Mouse (Mus musculus) forebrain, postnatal 0 days (tissue): Measurements from ENCODE around the gene Zfp653. TPM values are rescaled to one million over a fixed set of nuclear protein-coding genes. Genes with fewer than 3 reads are reported as not detected.
A peak's percentile ranks its signal among the peaks of the same experiment; 100 is the strongest.

Experiments used
- ATAC-seq: fragments of 200-750 bp; cut with Nextera tagmentation; 2 replicates; pipeline ENCODE4 v1.8.0; 2017; ENCODE audit warnings: mild to moderate bottlenecking, moderate library complexity
- DNase-seq: peaks from one replicate; pipeline ENCODE4 v3.0.0-alpha.2; 2015
- H3K27ac ChIP-seq: fragments of 300-500 bp; sonication (generic); 2 replicates; pipeline ENCODE4 v1.5.1; 2014; ENCODE audit warnings: low read depth, mild to moderate bottlenecking, antibody characterized with exemption, low read length, moderate library complexity, mixed read lengths
- H3K27me3 ChIP-seq: fragments of 300-500 bp; sonication (generic); 2 replicates; pipeline ENCODE4 v1.6.1; 2014; ENCODE audit warnings: mild to moderate bottlenecking, low read length, mixed read lengths; ENCODE audit not compliant: insufficient read depth
- H3K36me3 ChIP-seq: fragments of 300-500 bp; sonication (generic); 2 replicates; pipeline ENCODE4 v1.6.1; 2014; ENCODE audit warnings: mild to moderate bottlenecking, moderate library complexity; ENCODE audit not compliant: insufficient read depth
- H3K4me1 ChIP-seq: fragments of 300-500 bp; sonication (generic); 2 replicates; pipeline ENCODE4 v1.6.1; 2014; ENCODE audit warnings: antibody characterized with exemption; ENCODE audit not compliant: insufficient read depth
- H3K4me2 ChIP-seq: fragments of 300-500 bp; sonication (generic); 2 replicates; pipeline ENCODE4 v1.6.1; 2014; ENCODE audit warnings: low read depth, mild to moderate bottlenecking, moderate library complexity
- H3K4me3 ChIP-seq: fragments of 300-500 bp; sonication (generic); 2 replicates; pipeline ENCODE4 v1.5.1; 2014; ENCODE audit warnings: low read depth, low read length, mixed read lengths
- H3K9ac ChIP-seq: fragments of 300-500 bp; sonication (generic); 2 replicates; pipeline ENCODE4 v1.6.1; 2014; ENCODE audit warnings: mild to moderate bottlenecking
- H3K9me3 ChIP-seq: fragments of 300-500 bp; sonication (generic); 2 replicates; pipeline ENCODE4 v1.6.1; 2016; ENCODE audit warnings: low read length
- CTCF ChIP-seq: sonication (generic); IDR thresholded peaks from 2 replicates; pipeline ENCODE4 v1.5.1; 2016; ENCODE audit warnings: antibody characterized with exemption, control low read depth, low read depth
- WGBS: fragments of 180-500 bp; shearing (Covaris S2); extraction: QIAGEN DNeasy Blood & Tissue Kit; methylation state at CpG from one replicate; pipeline ENCODE4 v1.1.7; 2014; 5-methylcytosine and 5-hydroxymethylcytosine counted together
- microRNA-seq, 2 experiments: library from miRNA; unstranded; fragments of <30 nt; microRNA quantifications; one replicate each; pipeline ENCODE4; 2016
- polyA plus RNA-seq: library from polyadenylated mRNA; unstranded; fragments of >200 nt; fragmentation: Nextera tagmentation; extraction: Ambion mirVana; gene quantifications from 2 replicates; pipeline ENCODE4 v1.2.1, GENCODE M21; 2015
- total RNA-seq: library from RNA; depleted of rRNA; stranded (reverse); fragments of >200 nt; gene quantifications from 2 replicates; pipeline ENCODE4 v1.2.3, GENCODE M21; 2014; rRNA removed

Zfp653 gene
- total and polyA plus RNA-seq, 2 experiments from 2014 or later = 16.3 to 32.3 TPM

DNA sequence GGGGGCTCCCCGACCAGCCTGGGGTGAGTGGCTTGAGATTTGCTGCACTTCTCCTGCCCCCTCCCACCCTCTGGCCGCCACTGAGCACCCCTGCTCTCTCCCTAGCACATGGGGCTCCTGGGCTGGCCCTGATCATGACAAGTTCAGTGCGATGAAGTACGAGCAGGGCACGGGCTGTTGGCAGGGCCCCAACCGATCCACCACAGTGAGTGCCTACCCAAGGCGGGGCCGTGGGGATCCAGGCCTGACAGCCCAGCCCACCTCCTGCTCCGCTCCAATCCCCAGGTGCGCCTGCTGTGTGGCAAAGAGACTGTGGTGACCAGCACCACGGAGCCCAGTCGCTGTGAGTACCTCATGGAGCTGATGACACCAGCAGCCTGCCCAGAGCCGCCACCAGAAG, 58.4 kb downstream of the Zfp653 start:
- H3K27me3 ChIP-seq = no peaks in the 10 kb centered on the region
- ATAC-seq = peak; percentile 7; the same call in 1 of the 2 replicates
- no peak for TF ChIP-seq CTCF
- H3K4me2 ChIP-seq = no peak overlapping the region
- no peak overlapping the region for H3K27ac ChIP-seq
- no peaks in the 10 kb centered on the region for H3K4me1 ChIP-seq
- 86% methylated on average over 13 of the region's 13 CpGs for WGBS
- no peak overlapping the region for H3K4me3 ChIP-seq
- no peak for DNase-seq
- H3K9ac ChIP-seq = no peak overlapping the region
- H3K36me3 ChIP-seq = peaks cover 80% of the 10 kb centered on the region
- H3K9me3 ChIP-seq = no peaks in the 10 kb centered on the region

DNA sequence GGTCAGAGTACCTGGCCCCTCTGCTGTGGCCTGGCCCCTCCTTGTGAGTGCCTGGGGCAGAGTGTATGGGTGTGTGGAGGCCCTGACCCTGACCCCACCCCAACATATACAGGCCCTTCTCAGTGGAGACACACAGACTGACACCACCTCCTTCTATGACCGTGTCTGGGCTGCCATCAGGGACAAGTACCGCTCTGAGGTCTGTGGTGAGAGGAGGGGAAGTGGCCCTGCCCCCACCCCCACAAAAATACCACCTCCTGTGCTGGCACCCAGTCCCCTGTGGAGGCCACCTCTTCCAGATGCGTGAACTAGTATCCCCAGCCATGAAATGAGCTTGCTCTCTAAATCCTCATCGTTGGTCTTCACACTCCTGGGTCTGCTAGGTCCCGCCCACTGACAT, 60.1 kb downstream of the Zfp653 start:
- DNase-seq (no peak), ATAC-seq (no peak)
- Histone ChIP-seq H3K4me3 (no peak overlapping the region), H3K9ac (no peak overlapping the region), H3K4me2 (no peak overlapping the region), H3K4me1 (no peaks in the 10 kb centered on the region), H3K36me3 (peaks cover 80% of the 10 kb centered on the region), H3K9me3 (no peaks in the 10 kb centered on the region), H3K27ac (no peak overlapping the region), H3K27me3 (no peaks in the 10 kb centered on the region)
- TF ChIP-seq CTCF = no peak
- WGBS = 92% methylated on average over 5 of the region's 5 CpGs

Small RNAs within 50 kb of the gene (microRNA-seq; reads per million reads assigned to microRNA genes)
- 0 to 0.39 reads per million in 2 experiments for gene Mir7084

Other genes starting within 250 kb of the Zfp653 start
- gene Angptl8, start 235.9 kb downstream of the Zfp653 start, total RNA-seq = not detected in 2 replicates
- 0.18 TPM in 1 of 2 replicates, not detected in the other for gene Angptl8, start 235.9 kb downstream of the Zfp653 start, polyA plus RNA-seq
- 6.0 and 15.2 TPM in 2 replicates for gene Dock6, start 218.7 kb downstream of the Zfp653 start, total RNA-seq
- gene Dock6, start 218.7 kb downstream of the Zfp653 start, polyA plus RNA-seq = 5.7 and 8.3 TPM in 2 replicates
- 23.7 and 26.7 TPM in 2 replicates for gene Rab3d, start 153.2 kb downstream of the Zfp653 start, total RNA-seq
- gene Rab3d, start 153.2 kb downstream of the Zfp653 start, polyA plus RNA-seq = 23.0 and 28.7 TPM in 2 replicates
- gene Ccdc159, start 143.9 kb downstream of the Zfp653 start, total RNA-seq = 8.6 and 13.6 TPM in 2 replicates
- 3.5 and 4.1 TPM in 2 replicates for gene Ccdc159, start 143.9 kb downstream of the Zfp653 start, polyA plus RNA-seq
- 42.0 and 47.1 TPM in 2 replicates for gene Tmem205, start 143.8 kb downstream of the Zfp653 start, total RNA-seq
- gene Tmem205, start 143.8 kb downstream of the Zfp653 start, polyA plus RNA-seq = 52.8 and 65.9 TPM in 2 replicates
- gene Plppr2, start 134.3 kb downstream of the Zfp653 start, total RNA-seq = 97.9 and 108 TPM in 2 replicates
- gene Plppr2, start 134.3 kb downstream of the Zfp653 start, polyA plus RNA-seq = 122 and 144 TPM in 2 replicates
- gene Swsap1, start 115.6 kb downstream of the Zfp653 start, total RNA-seq = 28.2 and 37.7 TPM in 2 replicates
- 7.0 and 7.3 TPM in 2 replicates for gene Swsap1, start 115.6 kb downstream of the Zfp653 start, polyA plus RNA-seq
- 0.24 and 1.0 TPM in 2 replicates for gene Epor, start 107.9 kb downstream of the Zfp653 start, total RNA-seq
- 2.2 and 2.4 TPM in 2 replicates for gene Epor, start 107.9 kb downstream of the Zfp653 start, polyA plus RNA-seq
- gene Rgl3, start 81.9 kb downstream of the Zfp653 start, total RNA-seq = 0.24 and 2.1 TPM in 2 replicates
- 1.0 and 1.2 TPM in 2 replicates for gene Rgl3, start 81.9 kb downstream of the Zfp653 start, polyA plus RNA-seq
- gene Ccdc151, start 68.7 kb downstream of the Zfp653 start, total RNA-seq = 5.7 and 6.0 TPM in 2 replicates
- gene Ccdc151, start 68.7 kb downstream of the Zfp653 start, polyA plus RNA-seq = 5.5 and 6.4 TPM in 2 replicates
- 83.2 and 86.5 TPM in 2 replicates for gene Prkcsh, start 68.6 kb downstream of the Zfp653 start, total RNA-seq
- gene Prkcsh, start 68.6 kb downstream of the Zfp653 start, polyA plus RNA-seq = 48.9 and 67.4 TPM in 2 replicates
- gene Elavl3, start 19.4 kb downstream of the Zfp653 start, total RNA-seq = 159 and 191 TPM in 2 replicates
- 51.3 and 74.7 TPM in 2 replicates for gene Elavl3, start 19.4 kb downstream of the Zfp653 start, polyA plus RNA-seq
- not detected in 2 replicates for gene Gm49318, start 117 bp downstream of the Zfp653 start, total RNA-seq
- not detected in 2 replicates for gene Gm49318, start 117 bp downstream of the Zfp653 start, polyA plus RNA-seq
- 55.2 and 59.2 TPM in 2 replicates for gene Ecsit, start 14.1 kb upstream of the Zfp653 start, total RNA-seq
- gene Ecsit, start 14.1 kb upstream of the Zfp653 start, polyA plus RNA-seq = 64.1 and 64.7 TPM in 2 replicates
- gene Cnn1, start 27.8 kb upstream of the Zfp653 start, total RNA-seq = 0.24 TPM in 1 of 2 replicates, not detected in the other
- gene Cnn1, start 27.8 kb upstream of the Zfp653 start, polyA plus RNA-seq = 0.24 and 0.86 TPM in 2 replicates
- 122 and 137 TPM in 2 replicates for gene Elof1, start 45.8 kb upstream of the Zfp653 start, total RNA-seq
- 165 and 170 TPM in 2 replicates for gene Elof1, start 45.8 kb upstream of the Zfp653 start, polyA plus RNA-seq
- 3.9 TPM in 1 of 2 replicates, not detected in the other for gene Acp5, start 64.3 kb upstream of the Zfp653 start, total RNA-seq
- gene Acp5, start 64.3 kb upstream of the Zfp653 start, polyA plus RNA-seq = 0.41 and 0.88 TPM in 2 replicates
- 27.8 and 35.2 TPM in 2 replicates for gene Pigyl, start 85.5 kb upstream of the Zfp653 start, total RNA-seq
- 112 and 143 TPM in 2 replicates for gene Pigyl, start 85.5 kb upstream of the Zfp653 start, polyA plus RNA-seq
- gene Zfp872, start 116.7 kb upstream of the Zfp653 start, total RNA-seq = 0.14 and 0.15 TPM in 2 replicates
- 0.16 and 0.26 TPM in 2 replicates for gene Zfp872, start 116.7 kb upstream of the Zfp653 start, polyA plus RNA-seq
- gene Zfp809, start 154.3 kb upstream of the Zfp653 start, total RNA-seq = 10.3 and 11.0 TPM in 2 replicates
- 3.8 and 6.8 TPM in 2 replicates for gene Zfp809, start 154.3 kb upstream of the Zfp653 start, polyA plus RNA-seq
- 7.6 and 7.9 TPM in 2 replicates for gene Zfp599, start 188.5 kb upstream of the Zfp653 start, total RNA-seq
- gene Zfp599, start 188.5 kb upstream of the Zfp653 start, polyA plus RNA-seq = 4.8 and 6.0 TPM in 2 replicates
- gene Zfp810, start 236.3 kb upstream of the Zfp653 start, total RNA-seq = 37.1 and 51.3 TPM in 2 replicates
- 20.1 and 27.5 TPM in 2 replicates for gene Zfp810, start 236.3 kb upstream of the Zfp653 start, polyA plus RNA-seq